Mouse (Mus musculus) kidney, postnatal 4 days (tissue): ENCODE data around the gene Syne2.
"Not testable (repeated sequence)": the region's sequence is repeated elsewhere in the genome, so short reads cannot be mapped to it uniquely, and the experiment has no call there.

Experiments used
- DNase-seq, 2 experiments: peaks; one replicate each; pipeline ENCODE4 v3.0.0; 2021; ENCODE audit warnings: mixed read lengths in 2 of 2

Syne2 gene

GRCm38 (mm10) chr12:76109646-76110405, 291.9 kb downstream of the Syne2 start:
- no peak for DNase-seq

- DNase-seq: no peak
Measured at GRCm38 (mm10) chr12:76111046-76111445, 293.1 kb downstream of the Syne2 start.

DNA sequence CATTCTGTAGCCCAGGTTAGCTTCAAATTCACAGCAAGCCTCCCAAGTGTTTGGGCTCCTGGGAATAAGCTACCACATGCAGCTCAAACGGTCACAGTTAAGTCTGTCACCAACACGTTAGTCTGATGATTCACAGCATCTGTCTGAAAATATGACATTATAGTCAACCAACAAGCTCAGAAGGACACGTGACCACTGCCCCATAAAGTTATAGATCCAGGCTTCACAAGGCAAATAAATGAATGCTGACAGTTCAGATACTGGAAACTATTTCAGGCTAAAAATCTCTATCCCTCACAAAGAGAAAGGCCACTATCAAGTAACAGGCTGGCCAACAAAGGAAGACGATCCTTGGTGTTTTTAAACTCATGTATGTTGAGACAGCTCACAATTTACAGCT, 298.6 kb downstream of the Syne2 start:
- no peak for DNase-seq

DNA sequence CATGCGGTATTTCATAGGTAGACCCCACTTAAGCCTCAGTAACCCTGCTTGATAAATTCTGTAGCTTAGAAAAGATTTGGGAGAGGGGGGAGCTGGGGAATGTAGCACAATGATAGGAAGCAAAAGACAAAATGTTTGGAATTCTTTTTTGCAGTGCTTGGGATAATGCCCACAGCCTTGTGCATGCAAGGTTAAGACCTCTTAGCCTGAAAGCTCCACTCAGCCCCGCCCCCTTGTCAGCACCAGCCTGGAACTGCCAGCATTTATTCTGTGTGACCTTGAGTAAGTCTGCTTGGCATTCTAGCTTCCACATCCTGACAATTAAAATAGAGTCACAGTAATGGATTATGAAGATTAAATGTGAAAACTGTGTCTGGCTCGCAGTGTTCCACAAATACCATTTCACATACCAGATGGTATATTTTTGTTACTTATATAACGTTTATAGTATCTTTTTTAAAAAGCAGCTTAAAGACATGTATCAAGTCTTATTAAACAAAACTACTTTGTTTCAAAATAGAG, 299.8 kb downstream of the Syne2 start:
- peak; percentile 41 to 56 for DNase-seq

DNA sequence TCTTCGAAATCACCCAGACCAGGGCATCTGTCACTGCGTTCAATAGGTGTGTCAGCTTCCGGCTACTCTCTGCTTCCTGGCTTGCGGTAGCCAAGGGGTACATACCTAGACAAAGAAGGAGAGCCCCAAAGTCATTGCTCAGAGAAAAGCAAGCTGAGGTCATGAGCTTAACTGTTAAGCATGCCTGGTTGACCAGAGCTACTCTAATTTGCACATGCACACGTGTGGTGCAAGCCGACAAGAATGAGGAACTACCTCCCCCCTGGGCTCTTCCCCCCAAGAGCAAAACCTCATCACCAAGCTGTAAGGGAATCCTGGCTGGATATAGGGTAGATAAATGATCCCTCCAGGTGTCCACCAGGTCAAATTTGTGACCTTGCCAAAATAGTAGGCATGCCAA, 305.3 kb downstream of the Syne2 start:
- no peak for DNase-seq

DNA sequence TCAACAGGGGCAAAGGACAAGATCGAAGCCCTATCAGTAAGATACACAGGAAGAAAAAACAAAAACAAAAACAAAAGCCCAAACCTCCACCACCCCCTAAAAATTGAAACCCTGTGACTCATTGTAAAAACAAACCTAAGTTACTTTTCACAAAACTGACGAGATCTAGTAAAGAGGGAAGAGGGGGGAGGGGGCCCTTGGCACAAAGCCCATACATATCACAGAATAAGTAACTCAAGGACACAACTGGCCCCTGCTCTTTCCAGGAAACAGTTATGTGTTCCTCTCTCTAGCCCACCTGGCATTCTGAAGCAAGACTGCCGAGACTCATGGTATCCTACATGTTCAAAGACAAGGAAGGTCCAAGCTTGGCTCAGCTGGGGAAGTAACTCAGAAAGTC, 310.4 kb downstream of the Syne2 start:
- DNase-seq: peak; percentile 17 to 34

DNA sequence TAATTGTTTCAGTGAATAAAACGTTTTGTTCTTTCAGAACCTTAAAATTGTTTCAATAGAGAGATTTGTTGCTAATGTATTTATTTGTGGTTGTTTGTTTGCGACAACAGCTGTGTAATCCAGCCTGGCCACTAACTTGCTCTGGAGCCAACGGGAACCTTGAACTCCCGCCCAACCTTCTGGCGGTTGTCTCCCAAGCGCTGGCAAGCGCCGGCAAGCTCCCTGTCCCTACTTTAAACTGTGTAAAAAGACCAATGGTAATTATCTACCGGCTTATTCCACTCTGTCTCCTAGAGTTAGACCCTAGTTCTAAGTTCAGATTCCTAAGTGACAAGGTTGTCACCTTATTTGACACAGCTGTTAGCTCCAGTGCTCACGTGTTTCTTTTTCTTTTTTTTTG, 310.9 kb downstream of the Syne2 start:
- peak; percentile 26 to 38 for DNase-seq

- DNase-seq: peak; percentile 61 to 70
Measured at GRCm38 (mm10) chr12:76130281-76130680, 312.3 kb downstream of the Syne2 start.

DNA sequence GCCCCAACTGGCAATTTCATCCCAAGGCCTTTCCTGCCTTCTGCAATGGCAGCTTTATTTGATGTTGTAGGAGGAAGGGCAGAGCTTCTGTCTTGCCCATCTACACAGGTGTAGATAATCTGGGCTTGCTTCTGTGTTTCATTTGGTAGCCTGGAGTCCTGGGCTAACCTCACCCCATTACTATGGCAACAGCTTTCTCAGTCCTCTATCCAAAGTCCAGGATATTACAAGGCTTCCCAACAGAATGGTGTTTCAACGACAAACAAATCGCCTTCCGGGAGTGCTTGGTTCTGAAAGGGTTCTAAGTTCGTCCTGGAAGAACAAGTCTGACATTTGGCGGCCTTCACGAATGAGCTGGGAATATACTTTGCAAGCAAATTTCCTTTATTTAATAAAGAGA, 313.0 kb downstream of the Syne2 start:
- no peak for DNase-seq

DNA sequence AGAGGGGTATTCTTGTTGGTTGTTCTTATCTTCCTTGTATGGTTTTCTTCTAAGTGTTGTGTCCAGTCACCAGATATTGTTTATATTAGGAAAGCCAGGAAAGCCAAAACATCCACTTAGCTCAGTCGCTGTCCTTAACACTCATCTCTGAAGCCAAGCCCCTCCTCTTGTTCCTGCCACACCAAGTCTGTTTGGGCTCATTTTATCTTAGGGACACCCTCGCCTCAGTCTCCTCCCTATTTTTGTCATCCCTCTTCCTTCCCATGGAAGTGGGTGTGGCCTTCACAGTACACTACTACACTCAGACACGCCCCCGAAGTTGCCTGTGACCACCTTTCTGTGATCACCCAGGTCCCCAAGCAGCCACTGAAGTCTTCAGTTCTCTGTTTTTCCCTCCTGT, 314.7 kb downstream of the Syne2 start:
- no peak for DNase-seq

DNA sequence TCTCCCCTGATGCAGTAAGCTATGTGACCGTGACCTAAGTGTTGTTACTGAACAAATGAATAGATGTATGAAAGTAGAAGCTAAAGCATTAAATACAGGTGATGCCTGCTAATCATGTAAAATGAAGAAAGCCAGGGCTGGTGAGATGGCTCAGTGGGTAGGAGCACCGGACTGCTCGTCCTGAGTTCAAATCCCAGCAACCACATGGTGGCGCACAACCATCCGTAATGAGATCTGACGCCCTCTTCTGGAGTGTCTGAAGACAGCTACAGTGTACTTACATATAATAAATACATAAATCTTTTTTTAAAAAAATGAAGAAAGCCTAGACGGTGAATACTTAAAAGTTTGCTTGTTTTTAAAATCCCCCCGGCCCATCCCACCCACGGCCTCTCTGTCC, 315.1 kb downstream of the Syne2 start:
- DNase-seq: not testable (repeated sequence)

- no peak for DNase-seq
Measured at GRCm38 (mm10) chr12:76136701-76137100, 318.8 kb downstream of the Syne2 start.

DNA sequence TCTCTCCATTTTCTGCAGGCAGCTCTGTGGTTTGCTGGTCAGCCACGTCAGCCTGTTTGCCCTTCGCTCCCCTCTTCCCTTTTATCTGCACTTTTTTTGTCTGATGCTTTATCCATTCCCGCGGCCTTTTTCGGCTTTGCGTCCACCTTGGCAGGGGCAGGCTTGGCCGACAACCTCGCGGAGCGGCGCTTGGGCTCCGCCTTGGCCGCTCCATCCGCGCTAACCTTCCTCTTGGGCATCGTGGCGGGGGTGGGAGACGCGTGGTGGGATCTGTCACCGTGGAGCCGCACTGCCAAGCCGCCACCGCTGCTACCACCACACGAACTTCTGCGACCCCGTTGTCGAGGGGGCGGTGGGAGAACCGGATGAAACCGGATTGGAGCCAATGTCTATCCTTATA, 334.5 kb downstream of the Syne2 start:
- peak in 1 of 2 experiments; percentile 16 for DNase-seq
